11 mouse cellular contexts compared by ENCODE assay signal in genomic region chrX:143012334-143012733, GRCm38 (mm10).
"Had no signal": no experiment of that assay in that cellular context is flagged by ENCODE, and none has a peak within 500 bp of the region (broad histone marks: within the 10 kb centered on the region; RNA-seq: fewer than 3 reads in every experiment).

No protein-coding gene starts in this region.

- H3K4me1 ChIP-seq: intestine, embryonic 15.5 days; limb, embryonic 12.5 days; lung, embryonic 15.5 days; midbrain, embryonic 13.5 days had no signal

- ATAC-seq: midbrain, embryonic 13.5 days had no signal

- H3K4me2 ChIP-seq: intestine, embryonic 15.5 days; limb, embryonic 12.5 days; lung, embryonic 15.5 days; midbrain, embryonic 13.5 days had no signal

- DNase-seq: kidney, adult 18-20 months; kidney, postnatal 10 days; layer of hippocampus, postnatal 36 days; lung, postnatal 14 days; right cerebral cortex, postnatal 25 days had no signal

- H3K9me3 ChIP-seq: intestine, embryonic 15.5 days; limb, embryonic 12.5 days; lung, embryonic 15.5 days; midbrain, embryonic 13.5 days had no signal

- H3K36me3 ChIP-seq: intestine, embryonic 15.5 days; limb, embryonic 12.5 days; lung, embryonic 15.5 days; midbrain, embryonic 13.5 days had no signal

- H3K27me3 ChIP-seq: intestine, embryonic 15.5 days; lung, embryonic 15.5 days had no signal

- H3K27ac ChIP-seq: intestine, embryonic 15.5 days; limb, embryonic 12.5 days; lung, embryonic 15.5 days; macrophage; midbrain, embryonic 13.5 days; stomach, postnatal 0 days had no signal

- H3K9ac ChIP-seq: intestine, embryonic 15.5 days; limb, embryonic 12.5 days; lung, embryonic 15.5 days; midbrain, embryonic 13.5 days had no signal

- H3K4me3 ChIP-seq: intestine, embryonic 15.5 days; limb, embryonic 12.5 days; lung, embryonic 15.5 days; midbrain, embryonic 13.5 days had no signal
